10 mouse cellular contexts compared by ENCODE assay signal in the genomic region with DNA sequence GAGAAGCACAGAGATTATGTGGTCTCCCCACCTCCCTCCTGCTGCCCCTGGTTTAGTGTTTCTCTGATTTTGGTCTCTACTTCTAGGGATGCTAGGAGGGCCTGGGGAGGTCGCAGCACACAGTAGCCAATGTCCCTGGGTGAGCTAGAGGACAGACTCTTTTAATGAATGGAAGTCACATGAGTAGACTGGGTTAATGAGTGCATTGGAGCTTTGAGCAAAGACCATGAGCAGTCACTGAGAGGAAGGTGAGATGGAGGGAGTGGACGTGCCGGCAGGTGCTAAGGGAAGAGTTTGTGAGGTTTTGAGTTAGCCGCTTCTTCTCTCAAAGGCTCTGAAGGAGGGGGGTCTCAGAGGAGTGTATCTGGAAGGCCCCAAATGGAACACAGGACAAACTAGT. TPM values are rescaled to one million over a fixed set of nuclear protein-coding genes. Genes with fewer than 3 reads are reported as not detected.
DNase-seq lines count a peak whose midpoint lies in the region; ATAC-seq lines count a peak whose summit lies in the region.
"Had no signal": no experiment of that assay in that cellular context is flagged by ENCODE, and none has a peak within 500 bp of the region (broad histone marks: within the 10 kb centered on the region; RNA-seq: fewer than 3 reads in every experiment).

No protein-coding gene starts in this region.

- peak overlapping the region; percentile 70 for H3K4me3 ChIP-seq in heart, embryonic 11.5 days (ENCODE audit: low read depth, low read length)
- peak overlapping the region; percentile 85 for H3K4me3 ChIP-seq in embryonic facial prominence, embryonic 12.5 days
- H3K4me3 ChIP-seq in intestine, embryonic 14.5 days (ENCODE audit: low read depth, low read length) = peak overlapping the region; percentile 97; the same call in 1 of the 2 replicates
- peak overlapping the region; percentile 94 for H3K4me3 ChIP-seq in midbrain, embryonic 13.5 days (replicated peaks)

- peaks cover 55% of the 10 kb centered on the region for H3K4me1 ChIP-seq in heart, embryonic 11.5 days (ENCODE audit: control insufficient read depth, insufficient read depth, low read length)
- peaks cover 59% of the 10 kb centered on the region for H3K4me1 ChIP-seq in embryonic facial prominence, embryonic 12.5 days
- peaks cover 49% of the 10 kb centered on the region for H3K4me1 ChIP-seq in intestine, embryonic 14.5 days (replicated peaks; ENCODE audit: control insufficient read depth, insufficient read depth, low read length)
- peaks cover 64% of the 10 kb centered on the region for H3K4me1 ChIP-seq in midbrain, embryonic 13.5 days (replicated peaks)

- H3K27ac ChIP-seq in heart, embryonic 11.5 days (ENCODE audit: low read depth, low read length) = no peak overlapping the region
- H3K27ac ChIP-seq in embryonic facial prominence, embryonic 12.5 days = peak overlapping the region; percentile 99
- H3K27ac ChIP-seq in intestine, embryonic 14.5 days (ENCODE audit: low read depth) = no peak overlapping the region
- H3K27ac ChIP-seq in midbrain, embryonic 13.5 days = peak overlapping the region; percentile 99

- no peaks in the 10 kb centered on the region for H3K27me3 ChIP-seq in heart, embryonic 11.5 days (ENCODE audit: control insufficient read depth, insufficient read depth, low read length)
- no peaks in the 10 kb centered on the region for H3K27me3 ChIP-seq in embryonic facial prominence, embryonic 12.5 days
- no peaks in the 10 kb centered on the region for H3K27me3 ChIP-seq in intestine, embryonic 14.5 days (replicated peaks; ENCODE audit: control insufficient read depth, insufficient read depth, low read length)
- no peaks in the 10 kb centered on the region for H3K27me3 ChIP-seq in midbrain, embryonic 13.5 days

- WGBS in heart, embryonic 11.5 days (ENCODE audit: insufficient replicate concordance) = 65% methylated on average over 4 of the region's 4 CpGs
- 25% methylated on average over 4 of the region's 4 CpGs for WGBS in embryonic facial prominence, embryonic 12.5 days
- 48% methylated on average over 4 of the region's 4 CpGs for WGBS in intestine, embryonic 14.5 days
- WGBS in midbrain, embryonic 13.5 days = 25% methylated on average over 4 of the region's 4 CpGs

- peak overlapping the region; percentile 98; the same call in 1 of the 2 replicates for H3K9ac ChIP-seq in heart, embryonic 11.5 days (ENCODE audit: low read depth, low read length)
- peak overlapping the region; percentile 98 for H3K9ac ChIP-seq in embryonic facial prominence, embryonic 12.5 days
- peak overlapping the region; percentile 96 for H3K9ac ChIP-seq in intestine, embryonic 14.5 days (ENCODE audit: low read length)
- H3K9ac ChIP-seq in midbrain, embryonic 13.5 days (replicated peaks) = peak overlapping the region; percentile 100

- peaks cover 24% of the 10 kb centered on the region for H3K36me3 ChIP-seq in heart, embryonic 11.5 days (ENCODE audit: control insufficient read depth, insufficient read depth, low read length)
- H3K36me3 ChIP-seq in embryonic facial prominence, embryonic 12.5 days = peaks cover 39% of the 10 kb centered on the region
- H3K36me3 ChIP-seq in intestine, embryonic 14.5 days (ENCODE audit: control insufficient read depth, insufficient read depth, low read length) = peaks cover 52% of the 10 kb centered on the region
- peaks cover 41% of the 10 kb centered on the region for H3K36me3 ChIP-seq in midbrain, embryonic 13.5 days

- H3K4me2 ChIP-seq in heart, embryonic 11.5 days = peak overlapping the region; percentile 85
- H3K4me2 ChIP-seq in embryonic facial prominence, embryonic 12.5 days (replicated peaks) = peak overlapping the region; percentile 96
- H3K4me2 ChIP-seq in intestine, embryonic 14.5 days (ENCODE audit: low read length) = peak overlapping the region; percentile 96
- peak overlapping the region; percentile 89 for H3K4me2 ChIP-seq in midbrain, embryonic 13.5 days (replicated peaks)

- no peak for ATAC-seq in heart, embryonic 11.5 days (replicated peaks; ENCODE audit: insufficient number of reproducible peaks, low FRiP score, low TSS enrichment)
- ATAC-seq in embryonic facial prominence, embryonic 12.5 days (ENCODE audit: insufficient number of reproducible peaks, insufficient read depth, low FRiP score, low TSS enrichment) = no peak
- ATAC-seq in intestine, embryonic 14.5 days (replicated peaks; ENCODE audit: low FRiP score, low TSS enrichment, low read depth) = no peak
- no peak for ATAC-seq in midbrain, embryonic 13.5 days

- H3K9me3 ChIP-seq in heart, embryonic 11.5 days (replicated peaks; ENCODE audit: control insufficient read depth, low read length) = no peaks in the 10 kb centered on the region
- H3K9me3 ChIP-seq in embryonic facial prominence, embryonic 12.5 days = no peaks in the 10 kb centered on the region
- no peaks in the 10 kb centered on the region for H3K9me3 ChIP-seq in intestine, embryonic 14.5 days (ENCODE audit: control insufficient read depth, low read length)
- no peaks in the 10 kb centered on the region for H3K9me3 ChIP-seq in midbrain, embryonic 13.5 days

- no peak for DNase-seq in heart, adult 11 months
- DNase-seq in intestine, embryonic 14.5 days (ENCODE audit: low spot score) = no peak
- DNase-seq in urinary bladder, adult 18-20 months (ENCODE audit: low spot score in 2 of 2) = no peak
- DNase-seq in cerebellum, postnatal 4 days (ENCODE audit: low spot score in 2 of 2) = no peak
- DNase-seq in cerebellum, postnatal 14 days = no peak
- DNase-seq: adrenal gland, postnatal 14 days had no signal

RNA-seq across cellular contexts. Expression of a gene that starts 3.3 kb away (rescaled TPM):
- polyA plus RNA-seq in heart, embryonic 11.5 days (2014; fragmentation: Nextera tagmentation; extraction: Ambion mirVana) = 16.5 and 16.9 TPM in 2 replicates
- polyA plus RNA-seq in embryonic facial prominence, embryonic 12.5 days (2016; fragmentation: Nextera tagmentation; extraction: Ambion mirVana) = 36.3 and 37.7 TPM in 2 replicates
- 19.8 and 23.8 TPM in 2 replicates for polyA plus RNA-seq in intestine, embryonic 14.5 days (2014; fragmentation: Nextera tagmentation; extraction: Ambion mirVana)
- 49.5 and 51.5 TPM in 2 replicates for polyA plus RNA-seq in midbrain, embryonic 13.5 days (2015; fragmentation: Nextera tagmentation; extraction: Ambion mirVana)

RNA-seq across cellular contexts. Expression of a gene that starts 12.6 kb away (rescaled TPM):
- polyA plus RNA-seq in heart, embryonic 11.5 days (2014; fragmentation: Nextera tagmentation; extraction: Ambion mirVana) = 0.21 TPM in 1 of 2 replicates, not detected in the other
- 4.0 and 5.5 TPM in 2 replicates for polyA plus RNA-seq in embryonic facial prominence, embryonic 12.5 days (2016; fragmentation: Nextera tagmentation; extraction: Ambion mirVana)
- 55.6 and 56.9 TPM in 2 replicates for polyA plus RNA-seq in intestine, embryonic 14.5 days (2014; fragmentation: Nextera tagmentation; extraction: Ambion mirVana)
- polyA plus RNA-seq in midbrain, embryonic 13.5 days (2015; fragmentation: Nextera tagmentation; extraction: Ambion mirVana) = not detected in 2 replicates
- polyA plus RNA-seq: erythroblast, embryonic 14.5 days had no signal

RNA-seq across cellular contexts. Expression of a gene that starts 17.3 kb away (rescaled TPM):
- polyA plus RNA-seq in heart, embryonic 11.5 days (2014; fragmentation: Nextera tagmentation; extraction: Ambion mirVana) = 86.9 and 110 TPM in 2 replicates
- polyA plus RNA-seq in embryonic facial prominence, embryonic 12.5 days (2016; fragmentation: Nextera tagmentation; extraction: Ambion mirVana) = 144 and 146 TPM in 2 replicates
- 98.9 and 102 TPM in 2 replicates for polyA plus RNA-seq in intestine, embryonic 14.5 days (2014; fragmentation: Nextera tagmentation; extraction: Ambion mirVana)
- polyA plus RNA-seq in midbrain, embryonic 13.5 days (2015; fragmentation: Nextera tagmentation; extraction: Ambion mirVana) = 181 and 182 TPM in 2 replicates

RNA-seq across cellular contexts. Expression of a gene that starts 18.0 kb away (rescaled TPM):
- polyA plus RNA-seq in heart, embryonic 11.5 days (2014; fragmentation: Nextera tagmentation; extraction: Ambion mirVana) = 48.8 and 49.5 TPM in 2 replicates
- polyA plus RNA-seq in embryonic facial prominence, embryonic 12.5 days (2016; fragmentation: Nextera tagmentation; extraction: Ambion mirVana) = 57.5 and 63.7 TPM in 2 replicates
- polyA plus RNA-seq in intestine, embryonic 14.5 days (2014; fragmentation: Nextera tagmentation; extraction: Ambion mirVana) = 59.0 and 60.8 TPM in 2 replicates
- polyA plus RNA-seq in midbrain, embryonic 13.5 days (2015; fragmentation: Nextera tagmentation; extraction: Ambion mirVana) = 39.1 and 46.7 TPM in 2 replicates

RNA-seq across cellular contexts. Expression of a gene that starts 25.8 kb away (rescaled TPM):
- 78.2 and 82.0 TPM in 2 replicates for polyA plus RNA-seq in heart, embryonic 11.5 days (2014; fragmentation: Nextera tagmentation; extraction: Ambion mirVana)
- polyA plus RNA-seq in embryonic facial prominence, embryonic 12.5 days (2016; fragmentation: Nextera tagmentation; extraction: Ambion mirVana) = 109 and 113 TPM in 2 replicates
- polyA plus RNA-seq in intestine, embryonic 14.5 days (2014; fragmentation: Nextera tagmentation; extraction: Ambion mirVana) = 86.0 and 96.0 TPM in 2 replicates
- polyA plus RNA-seq in midbrain, embryonic 13.5 days (2015; fragmentation: Nextera tagmentation; extraction: Ambion mirVana) = 21.4 and 23.4 TPM in 2 replicates

Comparison
In these comparisons a context has a peak if more than half of its experiments do, and no peak if none do; other contexts are left out.
1. H3K27ac ChIP-seq: peak in embryonic facial prominence, embryonic 12.5 days (single experiment) and midbrain, embryonic 13.5 days (single experiment); none in heart, embryonic 11.5 days (single experiment) and intestine, embryonic 14.5 days (single experiment).
2. Peak in every context shown above with its lines, with median percentiles within 50 percentile points of each other: H3K4me2 ChIP-seq, H3K4me3 ChIP-seq and H3K9ac ChIP-seq.